Mouse (Mus musculus) limb, embryonic 14.5 days (tissue): ENCODE measurements around the gene Ablim1. TPM values are rescaled to one million over a fixed set of nuclear protein-coding genes. Genes with fewer than 3 reads are reported as not detected.
"Not testable (repeated sequence)": the region's sequence is repeated elsewhere in the genome, so short reads cannot be mapped to it uniquely, and the experiment has no call there.

Experiments used
- ATAC-seq: fragments of 200-750 bp; cut with Nextera tagmentation; 2 replicates; pipeline ENCODE4 v1.8.0; 2017; ENCODE audit warnings: low read depth, moderate number of reproducible peaks, moderate TSS enrichment; ENCODE audit not compliant: low FRiP score
- DNase-seq: peaks from one replicate; pipeline ENCODE4 v3.0.0-alpha.2; 2015; ENCODE audit warnings: low spot score
- H3K27ac ChIP-seq: fragments of 300-500 bp; sonication (generic); replicated peaks from 2 replicates; pipeline ENCODE4 v1.5.1; 2014; ENCODE audit warnings: low read depth, mild to moderate bottlenecking, low read length, moderate library complexity, mixed read lengths
- H3K27me3 ChIP-seq: fragments of 300-500 bp; sonication (generic); 2 replicates; pipeline ENCODE4 v1.6.1; 2014; ENCODE audit warnings: low read length, mixed read lengths; ENCODE audit not compliant: control insufficient read depth, insufficient read depth
- H3K36me3 ChIP-seq: fragments of 300-500 bp; sonication (generic); 2 replicates; pipeline ENCODE4 v1.6.1; 2014; ENCODE audit warnings: mild to moderate bottlenecking, low read length, moderate library complexity, mixed read lengths; ENCODE audit not compliant: control insufficient read depth, insufficient read depth
- H3K4me1 ChIP-seq: fragments of 300-500 bp; sonication (generic); 2 replicates; pipeline ENCODE4 v1.6.1; 2014; ENCODE audit warnings: antibody characterized with exemption, low read length, mixed read lengths; ENCODE audit not compliant: control insufficient read depth, insufficient read depth
- H3K4me2 ChIP-seq: fragments of 300-500 bp; sonication (generic); replicated peaks from 2 replicates; pipeline ENCODE4 v1.6.1; 2014; ENCODE audit warnings: low read depth, mild to moderate bottlenecking, low read length, moderate library complexity; ENCODE audit not compliant: severe bottlenecking
- H3K4me3 ChIP-seq: fragments of 300-500 bp; sonication (generic); replicated peaks from 2 replicates; pipeline ENCODE4 v1.5.1; 2014; ENCODE audit warnings: low read length
- H3K9ac ChIP-seq: fragments of 300-500 bp; sonication (generic); 2 replicates; pipeline ENCODE4 v1.6.1; 2014; ENCODE audit warnings: mild to moderate bottlenecking, low read depth, low read length, moderate library complexity; ENCODE audit not compliant: severe bottlenecking
- H3K9me3 ChIP-seq: fragments of 300-500 bp; sonication (generic); 2 replicates; pipeline ENCODE4 v1.6.1; 2016; ENCODE audit warnings: low read length; ENCODE audit not compliant: control insufficient read depth
- POLR2A ChIP-seq: fragments of 200-500 bp; IDR thresholded peaks from 2 replicates; pipeline ENCODE4 v1.8.0; 2012; ENCODE audit warnings: inconsistent platforms, mild to moderate bottlenecking, moderate library complexity, borderline replicate concordance; ENCODE audit not compliant: insufficient read depth, insufficient read length; ENCODE audit errors: extremely low read depth
- WGBS: fragments of 180-500 bp; shearing (Covaris S2); extraction: QIAGEN DNeasy Blood & Tissue Kit; methylation state at CpG from one replicate; pipeline ENCODE4 v1.1.7; 2014; 5-methylcytosine and 5-hydroxymethylcytosine counted together
- polyA plus RNA-seq, 2 experiments: library from polyadenylated mRNA; depleted of rRNA in 1 of 2; stranded (reverse) in 1 of 2; unstranded in 1 of 2; fragments of >200 nt; fragmentation: Nextera tagmentation in 1 of 2; extraction: Ambion mirVana in 1 of 2; gene quantifications; 2 replicates each; pipeline versions ENCODE4 v1.2.1 to v1.2.3; 2012 to 2014

Gene Ablim1
- polyA plus RNA-seq, 2 experiments, result 30.6 to 76.9 TPM

DNA sequence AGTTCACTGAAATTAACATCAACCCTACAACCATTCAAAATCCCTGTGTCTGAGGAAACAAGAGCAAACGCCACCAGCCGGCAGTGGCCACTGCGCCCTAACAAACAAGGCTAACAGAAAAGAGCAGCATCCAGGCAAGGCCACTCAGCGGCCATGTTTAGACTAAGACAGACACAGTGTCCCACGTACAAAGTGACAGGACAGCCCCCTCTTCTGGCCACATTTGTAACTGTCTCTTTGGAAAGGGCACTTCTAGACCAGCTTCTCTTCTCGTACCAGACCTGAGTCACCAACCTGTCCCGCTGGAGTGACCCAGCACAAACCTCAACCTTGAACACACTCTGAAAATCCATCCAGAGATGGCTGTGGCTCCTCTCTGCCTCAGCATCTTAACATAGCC is 178.5 kb downstream of the Ablim1 start:
- Histone ChIP-seq H3K36me3 (no peaks in the 10 kb centered on the region), H3K9ac (no peak overlapping the region), H3K27me3 (no peaks in the 10 kb centered on the region; the same call in 1 of the 2 replicates), H3K4me1 (peaks cover 28% of the 10 kb centered on the region), H3K9me3 (no peaks in the 10 kb centered on the region), H3K4me3 (no peak overlapping the region), H3K27ac (no peak overlapping the region), H3K4me2 (no peak overlapping the region)
- peak; percentile 42; the same call in 1 of the 2 replicates for ATAC-seq
- TF ChIP-seq POLR2A, result no peak
- 51% methylated on average over 7 of the region's 7 CpGs for WGBS
- peak; percentile 78 for DNase-seq

DNA sequence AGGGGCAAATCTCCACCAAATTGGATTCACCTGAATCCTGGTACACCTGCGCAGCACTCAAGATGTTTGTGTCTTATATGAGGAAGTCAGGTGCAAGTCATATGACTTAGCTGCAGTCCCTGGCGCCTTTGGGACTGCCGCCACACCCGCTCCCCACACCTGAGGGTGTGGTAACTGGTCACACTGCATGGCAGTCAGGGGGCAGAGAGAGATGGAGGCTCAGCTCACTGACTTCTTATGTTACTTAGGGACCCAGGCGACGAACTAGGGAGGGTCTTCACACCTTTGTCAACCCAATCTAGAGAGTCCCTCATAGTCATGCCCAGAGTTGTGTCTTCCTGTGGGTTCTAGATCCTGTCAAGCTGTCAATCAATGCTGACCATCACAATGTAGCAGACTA is 179.1 kb downstream of the Ablim1 start:
- not testable (repeated sequence) for H3K36me3 ChIP-seq, H3K9me3 ChIP-seq, H3K27ac ChIP-seq, ATAC-seq, H3K4me2 ChIP-seq, H3K4me3 ChIP-seq, DNase-seq, H3K27me3 ChIP-seq, H3K9ac ChIP-seq
- 83% methylated on average over 6 of the region's 6 CpGs for WGBS
- H3K4me1 ChIP-seq, result peaks cover 28% of the 10 kb centered on the region

DNA sequence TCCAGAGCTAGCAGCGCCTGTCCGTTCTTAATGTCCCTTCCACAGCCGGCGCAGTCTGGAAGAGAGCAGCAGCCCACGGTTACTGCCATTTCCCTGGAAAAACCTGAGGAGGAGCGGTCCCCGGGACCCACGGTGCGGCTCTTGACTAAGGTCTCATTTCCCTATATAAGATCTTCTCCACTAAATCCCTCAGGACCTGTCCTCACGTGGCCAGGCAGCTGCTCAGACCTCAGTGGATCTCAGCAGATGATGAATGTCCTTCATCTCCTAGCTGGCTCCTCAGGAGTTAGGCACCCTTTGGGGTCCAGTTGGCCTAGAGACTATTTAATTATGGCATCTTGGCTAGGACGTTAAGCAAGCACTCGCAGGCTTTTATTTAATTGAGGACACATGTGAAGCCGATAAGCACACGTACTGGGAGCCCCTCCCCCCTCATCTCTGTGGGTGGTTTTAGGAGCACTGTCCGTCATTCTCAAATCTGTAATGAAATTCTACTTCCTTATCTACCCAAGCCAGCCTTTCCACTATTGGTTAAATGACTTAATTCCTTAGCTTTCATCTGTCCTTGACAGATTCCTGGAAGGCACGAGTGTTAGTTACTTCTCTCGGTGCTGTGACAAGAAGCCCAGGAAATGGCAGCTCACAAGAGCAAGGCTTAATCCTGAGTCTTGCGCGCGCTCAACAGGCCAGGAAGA is 179.9 kb downstream of the Ablim1 start:
- H3K4me3 ChIP-seq, result peak overlapping the region; percentile 10
- 22% methylated on average over 20 of the region's 20 CpGs for WGBS
- no peaks in the 10 kb centered on the region; the same call in 1 of the 2 replicates for H3K27me3 ChIP-seq
- TF ChIP-seq POLR2A, result no peak
- DNase-seq (no peak), ATAC-seq (no peak)
- peak overlapping the region; percentile 37 for H3K4me2 ChIP-seq
- no peak overlapping the region for H3K27ac ChIP-seq
- H3K9ac ChIP-seq, result no peak overlapping the region
- H3K9me3 ChIP-seq, result no peaks in the 10 kb centered on the region
- H3K4me1 ChIP-seq, result peaks cover 21% of the 10 kb centered on the region
- no peaks in the 10 kb centered on the region for H3K36me3 ChIP-seq

DNA sequence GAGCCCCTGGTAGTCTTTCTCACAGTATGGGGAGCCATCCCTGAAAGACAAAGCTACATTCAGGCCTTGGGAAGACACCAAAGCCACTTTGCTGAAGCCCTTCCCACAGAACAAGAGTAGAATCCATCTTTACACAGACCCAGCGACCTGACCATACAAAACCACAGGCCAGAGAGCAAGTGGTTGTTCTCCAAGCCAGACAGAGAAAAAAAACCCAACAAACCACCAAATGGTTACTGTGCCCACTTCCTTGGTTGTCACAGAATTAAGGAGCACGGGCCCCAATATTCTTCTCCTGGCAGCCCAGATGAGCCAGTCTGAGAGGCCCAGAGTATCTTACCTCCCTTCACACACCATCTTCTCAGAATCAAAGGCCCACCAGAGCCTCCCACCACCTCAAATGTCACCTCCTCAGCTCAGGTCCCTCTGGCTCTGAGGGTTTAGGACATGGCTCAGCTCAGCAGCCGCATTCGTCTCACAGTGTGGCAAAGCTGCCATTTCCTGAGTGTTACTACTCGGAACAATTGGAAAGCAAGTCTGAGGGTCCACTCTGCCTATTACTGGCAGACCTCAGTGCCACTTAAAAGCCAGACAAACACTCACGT is 181.7 kb downstream of the Ablim1 start:
- no peaks in the 10 kb centered on the region; the same call in 1 of the 2 replicates for H3K27me3 ChIP-seq
- H3K36me3 ChIP-seq, result no peaks in the 10 kb centered on the region
- no peak overlapping the region for H3K4me3 ChIP-seq
- H3K4me1 ChIP-seq, result peaks cover 12% of the 10 kb centered on the region
- H3K9me3 ChIP-seq, result no peaks in the 10 kb centered on the region
- TF ChIP-seq POLR2A, result no peak
- ATAC-seq (no peak), DNase-seq (no peak)
- 75% methylated on average over 6 of the region's 6 CpGs for WGBS
- no peak overlapping the region for H3K9ac ChIP-seq
- no peak overlapping the region for H3K4me2 ChIP-seq
- H3K27ac ChIP-seq, result no peak overlapping the region

DNA sequence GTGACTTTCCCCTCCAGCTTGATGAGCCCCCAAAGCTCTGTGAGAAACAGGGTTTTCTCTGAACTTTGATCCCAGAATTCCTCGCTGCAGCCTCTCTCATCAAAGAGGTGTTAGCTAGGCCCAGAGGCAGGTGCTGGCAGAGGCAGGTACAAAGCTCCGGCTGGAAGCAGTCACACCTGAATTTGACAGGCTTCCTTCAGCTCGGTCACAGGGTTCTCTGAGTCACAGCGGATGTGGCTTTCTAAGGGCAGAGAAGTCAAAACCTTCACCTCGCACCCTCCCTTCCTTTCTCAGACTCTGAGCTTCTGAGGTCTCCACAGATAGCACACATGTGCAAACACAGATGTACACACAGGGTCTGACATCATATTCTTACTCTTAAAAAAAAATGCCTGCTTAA is 182.4 kb downstream of the Ablim1 start:
- 59% methylated on average over 5 of the region's 5 CpGs for WGBS
- no peaks in the 10 kb centered on the region for H3K9me3 ChIP-seq
- H3K4me3 ChIP-seq, result no peak overlapping the region
- ATAC-seq (no peak), DNase-seq (no peak)
- no peak overlapping the region for H3K9ac ChIP-seq
- no peak overlapping the region for H3K4me2 ChIP-seq
- TF ChIP-seq POLR2A, result no peak
- peaks cover 14% of the 10 kb centered on the region for H3K4me1 ChIP-seq
- H3K36me3 ChIP-seq, result no peaks in the 10 kb centered on the region
- no peak overlapping the region for H3K27ac ChIP-seq
- no peaks in the 10 kb centered on the region; the same call in 1 of the 2 replicates for H3K27me3 ChIP-seq
